Mouse (Mus musculus) embryo, embryonic 11 days (tissue): ENCODE measurements around the gene Slc6a17.
A peak's percentile ranks its signal among the peaks of the same experiment; 100 is the strongest.

ENCODE experiments used
- DNase-seq: peaks from one replicate; pipeline ENCODE4 v3.0.0-alpha.2; 2015

Slc6a17 gene

GRCm38 (mm10) chr3:107520931-107521330 lies 3.1 kb upstream of the Slc6a17 start:
- no peak for DNase-seq

GRCm38 (mm10) chr3:107516776-107517630 lies 815 bp downstream of the Slc6a17 start:
- peak; percentile 81 for DNase-seq

GRCm38 (mm10) chr3:107515989-107516388 lies 1.8 kb downstream of the Slc6a17 start:
- DNase-seq = no peak

GRCm38 (mm10) chr3:107511416-107511815 lies 6.4 kb downstream of the Slc6a17 start:
- no peak for DNase-seq

- DNase-seq = no peak
Observed at GRCm38 (mm10) chr3:107508696-107509095, 9.1 kb downstream of the Slc6a17 start.

- DNase-seq = peak; percentile 32
Observed at GRCm38 (mm10) chr3:107507966-107508365, 9.9 kb downstream of the Slc6a17 start.

GRCm38 (mm10) chr3:107506531-107506930 lies 11.3 kb downstream of the Slc6a17 start:
- no peak for DNase-seq

GRCm38 (mm10) chr3:107505464-107506367 lies 12.1 kb downstream of the Slc6a17 start:
- peak; percentile 51 for DNase-seq

GRCm38 (mm10) chr3:107504542-107504941 lies 13.3 kb downstream of the Slc6a17 start:
- DNase-seq = no peak

GRCm38 (mm10) chr3:107503716-107504115 lies 14.1 kb downstream of the Slc6a17 start:
- no peak for DNase-seq

GRCm38 (mm10) chr3:107501702-107502151 lies 16.1 kb downstream of the Slc6a17 start:
- DNase-seq = no peak

- no peak for DNase-seq
Observed at GRCm38 (mm10) chr3:107500301-107500700, 17.5 kb downstream of the Slc6a17 start.

- no peak for DNase-seq
Observed at GRCm38 (mm10) chr3:107496086-107496850, 21.6 kb downstream of the Slc6a17 start.

- no peak for DNase-seq
Observed at GRCm38 (mm10) chr3:107495524-107495923, 22.3 kb downstream of the Slc6a17 start.

GRCm38 (mm10) chr3:107491459-107491858 lies 26.4 kb downstream of the Slc6a17 start:
- DNase-seq = no peak

GRCm38 (mm10) chr3:107488637-107489036 lies 29.2 kb downstream of the Slc6a17 start:
- no peak for DNase-seq

GRCm38 (mm10) chr3:107483290-107483689 lies 34.5 kb downstream of the Slc6a17 start:
- no peak for DNase-seq

- no peak for DNase-seq
Observed at GRCm38 (mm10) chr3:107480660-107481059, 37.2 kb downstream of the Slc6a17 start.

- peak; percentile 73 for DNase-seq
Observed at GRCm38 (mm10) chr3:107472198-107472597, 45.6 kb downstream of the Slc6a17 start.

- no peak for DNase-seq
Observed at GRCm38 (mm10) chr3:107469059-107469458, 48.8 kb downstream of the Slc6a17 start.

- DNase-seq = no peak
Observed at GRCm38 (mm10) chr3:107468106-107468505, 49.7 kb downstream of the Slc6a17 start.

- DNase-seq = peak; percentile 80
Observed at GRCm38 (mm10) chr3:107466577-107466976, 51.2 kb downstream of the Slc6a17 start.

GRCm38 (mm10) chr3:107462160-107462559 lies 55.7 kb downstream of the Slc6a17 start:
- peak; percentile 88 for DNase-seq
